Mouse (Mus musculus) frontal cortex, postnatal 10 days (tissue): Measurements from ENCODE around the gene St6galnac3.
A peak's percentile ranks its signal among the peaks of the same experiment; 100 is the strongest.

Source experiments
- DNase-seq, 2 experiments: peaks; one replicate each; pipeline ENCODE4 v3.0.0; 2022; ENCODE audit warnings: low spot score in 2 of 2, mixed read lengths in 1 of 2

Gene St6galnac3

DNA sequence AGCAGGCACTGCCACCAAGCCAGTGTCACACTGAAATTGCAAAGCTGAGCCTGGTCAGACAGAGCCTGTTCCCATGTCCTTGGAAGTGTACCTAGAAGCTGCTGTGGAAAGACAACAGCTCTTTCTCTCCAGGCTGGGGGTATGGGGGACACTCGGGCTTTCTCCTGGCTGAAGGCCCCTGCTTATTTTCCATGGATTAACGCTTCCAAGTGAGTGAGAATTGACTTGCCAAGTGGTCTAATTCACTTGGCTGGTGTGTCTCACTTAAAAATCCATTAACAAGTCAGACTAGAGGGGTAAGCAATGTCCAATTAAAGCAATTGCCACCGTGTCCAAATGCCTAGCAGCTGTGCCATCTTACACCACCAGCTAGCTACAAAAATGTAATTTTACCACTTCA is 140.1 kb downstream of the St6galnac3 start:
- DNase-seq: no peak

- DNase-seq: no peak
Measured at GRCm38 (mm10) chr3:153582065-153582464, 142.9 kb downstream of the St6galnac3 start.

- DNase-seq: no peak
Measured at GRCm38 (mm10) chr3:153580625-153581024, 144.3 kb downstream of the St6galnac3 start.

GRCm38 (mm10) chr3:153580136-153580535 is 144.8 kb downstream of the St6galnac3 start:
- no peak for DNase-seq

GRCm38 (mm10) chr3:153577286-153577685 is 147.7 kb downstream of the St6galnac3 start:
- DNase-seq: no peak

DNA sequence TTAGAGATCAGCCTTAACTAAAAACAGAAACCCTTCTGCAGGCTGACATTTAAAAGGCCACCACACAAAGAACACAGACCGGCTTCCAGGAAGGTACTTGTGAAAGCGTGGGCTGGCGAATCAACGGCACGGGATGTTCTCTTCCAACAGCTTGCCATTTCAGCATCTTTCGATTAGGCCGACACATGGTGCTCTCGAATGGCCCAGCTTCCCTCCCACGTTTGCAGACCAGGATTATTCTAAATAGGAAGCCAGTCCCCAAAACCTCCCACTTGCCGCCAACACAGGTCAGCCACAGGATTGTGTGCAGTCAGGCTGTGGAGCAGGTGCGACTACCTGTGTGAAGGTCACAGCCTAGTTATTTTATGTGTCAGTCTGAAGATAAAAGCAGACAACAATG is 153.8 kb downstream of the St6galnac3 start:
- DNase-seq: peak in 1 of 2 experiments; percentile 49

DNA sequence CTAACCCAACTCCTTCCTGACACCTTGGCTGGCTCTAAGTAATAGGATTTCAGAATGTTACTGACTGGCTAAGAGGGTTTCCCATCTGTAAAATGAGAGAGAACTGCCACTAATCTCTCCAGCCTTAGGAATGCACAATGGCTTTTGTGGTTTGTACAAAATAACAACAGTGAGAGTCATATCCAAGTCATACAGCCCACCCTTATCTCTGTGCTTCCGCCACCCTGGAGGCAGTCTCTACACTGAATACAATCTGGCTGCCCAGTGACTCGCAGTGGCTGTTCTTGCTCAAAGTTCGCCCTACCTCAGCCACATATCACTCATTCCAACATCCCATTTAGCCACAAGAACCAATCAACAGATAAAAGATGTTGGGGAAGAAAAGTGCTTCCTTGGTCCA is 156.2 kb downstream of the St6galnac3 start:
- no peak for DNase-seq

GRCm38 (mm10) chr3:153567913-153568312 is 157.1 kb downstream of the St6galnac3 start:
- DNase-seq: no peak

GRCm38 (mm10) chr3:153567512-153567911 is 157.5 kb downstream of the St6galnac3 start:
- no peak for DNase-seq

DNA sequence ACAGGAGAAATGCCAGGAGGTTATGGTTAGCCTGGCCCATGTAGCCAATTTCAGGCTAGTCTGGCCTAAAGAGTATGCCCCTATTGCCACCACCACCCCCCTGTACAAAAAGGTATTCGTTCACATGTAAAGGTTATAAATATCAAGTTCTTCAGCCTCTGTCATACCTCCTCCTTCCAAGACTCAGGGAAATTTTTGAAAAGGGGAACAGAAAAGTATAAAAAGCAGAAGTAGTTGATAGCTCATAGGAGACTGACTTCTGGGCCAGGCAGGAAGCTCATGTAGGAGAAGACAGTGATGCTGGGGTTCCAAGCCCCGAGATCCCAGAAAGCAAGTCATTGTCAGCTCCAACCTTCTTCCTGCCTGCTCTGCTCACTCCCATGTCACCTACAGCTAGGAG is 158.9 kb downstream of the St6galnac3 start:
- DNase-seq: no peak

- no peak for DNase-seq
Measured at GRCm38 (mm10) chr3:153560897-153561296, 164.1 kb downstream of the St6galnac3 start.

DNA sequence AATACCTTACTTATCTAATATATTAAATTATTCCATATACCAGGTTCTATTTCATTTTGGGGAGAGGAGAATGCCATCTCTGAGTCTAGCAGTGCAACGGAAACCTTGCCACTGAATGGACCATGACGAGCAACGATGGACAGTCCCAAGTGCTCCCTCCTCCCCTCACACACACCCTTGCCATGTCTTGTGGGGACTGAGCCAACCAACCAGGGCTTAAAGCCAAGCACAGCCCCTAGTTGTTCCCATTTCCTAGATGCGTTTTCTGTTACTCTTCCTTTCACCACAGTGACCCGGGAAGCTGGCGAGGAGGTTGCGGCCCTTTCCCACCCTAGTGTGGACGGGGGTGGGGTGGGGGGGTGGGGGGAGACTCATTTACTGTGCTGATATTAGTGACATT is 165.4 kb downstream of the St6galnac3 start:
- no peak for DNase-seq

GRCm38 (mm10) chr3:153556621-153557020 is 168.4 kb downstream of the St6galnac3 start:
- DNase-seq: no peak

DNA sequence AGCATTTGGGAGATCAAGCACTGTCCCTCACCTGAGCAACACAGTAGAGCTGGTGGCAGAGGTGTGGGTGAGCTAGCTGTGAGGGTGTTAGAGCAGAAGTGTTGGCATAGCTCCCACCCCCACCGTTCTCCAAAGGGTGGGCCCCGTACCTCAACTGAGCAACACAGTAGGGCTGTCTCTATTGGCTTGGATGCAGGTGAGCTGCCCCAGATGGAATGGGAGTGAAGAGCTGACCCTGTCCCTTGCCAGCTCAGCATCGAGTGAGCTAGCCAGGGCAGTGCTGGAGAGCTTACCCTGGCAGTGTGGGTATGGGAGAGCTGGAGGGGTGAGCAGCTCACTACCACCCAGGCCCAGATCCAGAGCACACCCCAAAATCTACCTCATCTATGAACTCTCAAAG is 171.3 kb downstream of the St6galnac3 start:
- DNase-seq: no peak

DNA sequence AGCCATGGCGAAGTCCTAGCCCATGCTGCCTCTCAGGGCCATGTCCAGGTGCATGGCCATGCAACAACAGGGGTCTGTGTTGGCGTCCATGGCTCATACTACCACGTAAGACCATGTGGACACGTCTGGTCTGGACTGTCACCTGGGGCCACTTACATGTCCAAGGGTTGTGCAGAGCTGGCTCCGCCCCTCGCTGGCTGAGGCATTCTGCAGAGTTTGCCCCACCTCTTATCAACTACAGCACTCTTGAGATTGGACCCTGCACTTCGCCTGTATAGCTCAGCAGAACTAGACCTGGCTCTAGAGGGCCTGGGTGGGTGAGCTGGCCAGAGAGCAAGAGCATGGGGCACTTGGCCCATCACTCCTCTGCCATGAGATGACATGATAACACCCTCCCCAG is 171.7 kb downstream of the St6galnac3 start:
- no peak for DNase-seq

DNA sequence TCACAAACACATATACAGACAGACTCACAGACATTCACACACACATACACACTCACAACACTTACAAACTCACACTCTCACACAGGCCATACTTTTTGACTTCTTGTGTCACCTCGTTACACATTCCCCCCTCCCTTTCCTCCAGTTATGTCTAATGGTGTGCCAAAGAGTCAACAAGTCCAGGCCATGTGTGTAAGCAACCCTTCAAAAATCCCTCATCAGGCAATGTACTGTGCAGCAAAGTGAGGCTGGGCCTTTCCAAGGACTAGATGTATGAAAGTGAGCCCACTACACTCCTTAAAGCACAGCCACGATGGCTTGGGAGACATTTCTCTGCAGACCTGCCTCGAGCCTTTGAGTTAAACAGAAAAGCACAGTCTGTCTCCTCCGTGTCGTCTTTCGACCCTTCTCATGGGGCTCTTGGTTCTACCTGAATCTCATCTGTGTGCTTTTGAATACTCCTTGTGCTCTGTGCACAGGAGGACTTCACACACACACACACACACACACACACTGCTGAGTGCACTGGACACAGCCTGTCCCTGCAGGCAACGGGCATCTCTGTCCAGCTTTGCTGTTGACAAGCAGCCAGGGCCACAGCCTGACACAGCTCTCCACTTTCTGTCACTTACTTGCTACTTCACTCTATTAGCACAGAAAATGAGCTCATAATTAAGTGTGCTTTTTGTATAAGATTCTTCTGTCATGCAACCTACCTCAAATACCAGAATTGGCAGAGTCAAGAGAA is 177.9 kb downstream of the St6galnac3 start:
- DNase-seq: no peak

DNA sequence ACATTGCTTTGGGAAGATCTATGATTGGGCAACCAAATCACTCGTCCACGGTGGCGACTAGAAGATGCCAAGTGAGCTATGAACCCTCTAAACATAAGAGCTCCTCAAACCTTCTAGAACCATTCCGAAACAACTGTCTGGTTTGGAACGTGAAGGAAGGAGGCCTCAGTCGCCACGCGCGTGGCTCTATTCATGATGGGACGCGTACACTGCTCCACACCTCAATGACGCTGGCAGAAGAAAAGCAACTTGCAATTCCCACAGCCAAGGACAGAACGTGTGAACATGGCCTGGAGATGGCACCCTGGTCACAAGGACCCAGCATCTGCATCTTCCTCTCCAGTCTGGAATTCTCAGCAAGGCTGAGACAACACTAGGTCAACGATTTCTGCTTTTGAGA is 185.1 kb downstream of the St6galnac3 start:
- no peak for DNase-seq

DNA sequence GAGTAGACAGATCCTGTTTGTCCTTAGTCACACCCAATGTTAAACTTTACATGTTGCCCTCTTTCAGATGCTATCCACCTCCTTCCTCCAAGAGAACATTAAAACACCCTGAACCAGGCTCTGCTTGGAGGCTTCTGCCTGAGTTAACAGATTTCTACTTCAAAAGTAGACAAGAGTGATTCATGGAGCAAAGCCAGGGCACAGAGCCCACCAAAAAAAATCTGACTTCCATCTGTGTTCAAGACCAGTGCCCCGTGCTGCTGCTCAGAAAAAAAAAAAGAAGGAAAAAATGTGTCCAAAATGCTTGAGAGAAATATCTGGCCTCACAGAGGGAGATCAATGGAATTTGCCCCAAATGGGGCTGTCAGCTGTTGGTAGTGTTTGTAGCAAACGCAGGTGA is 186.6 kb downstream of the St6galnac3 start:
- no peak for DNase-seq

- DNase-seq: no peak
Measured at GRCm38 (mm10) chr3:153537435-153537834, 187.5 kb downstream of the St6galnac3 start.

GRCm38 (mm10) chr3:153536260-153536659 is 188.7 kb downstream of the St6galnac3 start:
- DNase-seq: no peak

DNA sequence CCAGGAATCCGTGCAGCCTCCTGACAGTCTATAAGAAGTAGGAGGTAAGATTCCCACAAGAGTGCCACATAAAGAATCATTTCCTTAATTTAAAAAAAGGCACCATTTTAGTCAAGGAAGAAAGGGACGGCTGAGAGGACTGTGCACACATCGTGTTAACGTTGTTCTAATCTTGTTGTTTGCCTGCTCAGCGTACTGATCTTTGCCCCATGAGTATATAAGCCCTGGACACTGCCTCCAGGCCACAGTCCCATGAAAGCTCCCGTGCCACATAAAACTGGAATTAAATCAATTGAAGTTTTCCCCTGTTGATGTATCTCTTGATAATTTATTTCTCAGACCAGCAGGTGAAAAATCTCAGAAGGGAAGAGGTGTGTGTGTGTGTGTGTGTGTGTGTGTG is 195.8 kb downstream of the St6galnac3 start:
- no peak for DNase-seq

DNA sequence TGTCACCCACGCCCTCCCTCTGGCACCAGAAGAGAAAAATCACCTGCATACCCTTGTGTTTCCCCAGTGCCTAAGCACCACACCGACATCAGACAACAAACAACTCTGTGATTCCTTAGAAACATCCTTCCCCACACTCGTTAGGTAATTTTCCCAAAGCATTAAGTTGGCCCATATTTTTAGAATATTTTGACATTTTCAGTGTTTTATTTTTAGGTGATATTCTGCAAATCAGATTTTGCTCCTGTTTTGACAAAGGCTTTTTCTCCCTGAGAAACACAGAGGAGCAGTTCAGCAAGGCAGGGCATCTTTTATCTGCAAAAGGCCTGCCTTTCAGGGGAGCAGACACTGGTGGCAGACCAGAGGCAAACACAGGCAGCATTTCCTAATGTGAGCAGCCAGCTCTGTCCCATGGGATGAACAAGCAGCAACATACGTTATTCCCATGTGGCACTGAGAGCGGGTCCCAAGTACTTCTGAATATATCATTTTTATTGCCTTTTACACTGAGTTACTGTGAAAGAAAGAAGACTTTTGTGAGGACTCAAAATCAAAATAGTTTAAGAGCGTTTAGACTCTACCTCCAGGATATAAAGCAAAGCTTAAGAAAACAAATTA is 199.7 kb downstream of the St6galnac3 start:
- DNase-seq: no peak

DNA sequence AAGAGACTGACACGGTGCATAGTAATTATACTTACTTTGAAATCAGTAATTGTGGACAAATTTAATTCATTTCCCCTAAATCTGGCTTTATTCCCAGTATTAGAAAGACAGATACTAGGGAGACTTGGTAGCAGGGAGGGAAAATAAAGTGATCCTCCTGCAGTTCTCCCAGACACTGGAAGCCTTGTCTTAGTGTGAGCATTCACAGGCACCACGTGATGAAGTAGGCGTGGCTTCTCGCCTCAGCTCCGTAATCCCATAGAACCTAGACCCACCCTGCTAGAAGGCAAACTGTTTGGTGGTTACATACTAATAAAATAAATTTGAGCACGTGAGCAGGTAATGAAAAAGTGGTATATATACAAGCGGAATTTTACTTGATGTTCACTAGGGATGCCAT is 208.1 kb downstream of the St6galnac3 start:
- no peak for DNase-seq
